Mouse (Mus musculus) heart, embryonic 10.5 days (tissue): ENCODE results near the gene Scn8a. TPM values are rescaled to one million over a fixed set of nuclear protein-coding genes. Genes with fewer than 3 reads are reported as not detected.

Experiments used
- DNase-seq: peaks from one replicate; pipeline ENCODE4 v3.0.0-alpha.2; 2017; ENCODE audit warnings: low spot score
- H3K27ac ChIP-seq: fragments of 300-500 bp; sonication (generic); 2 replicates; pipeline ENCODE4 v1.5.1; 2016; ENCODE audit warnings: mild to moderate bottlenecking
- H3K27me3 ChIP-seq: fragments of 300-500 bp; sonication (generic); 2 replicates; pipeline ENCODE4 v1.6.1; 2016; ENCODE audit warnings: mild to moderate bottlenecking; ENCODE audit not compliant: poor library complexity, insufficient read depth, severe bottlenecking
- H3K36me3 ChIP-seq: fragments of 300-500 bp; sonication (generic); 2 replicates; pipeline ENCODE4 v1.6.1; 2016; ENCODE audit warnings: mild to moderate bottlenecking, moderate library complexity
- H3K4me1 ChIP-seq: fragments of 300-500 bp; sonication (generic); 2 replicates; pipeline ENCODE4 v1.6.1; 2016; ENCODE audit warnings: mild to moderate bottlenecking
- H3K4me3 ChIP-seq: fragments of 300-500 bp; sonication (generic); 2 replicates; pipeline ENCODE4 v1.5.1; 2016; ENCODE audit warnings: mild to moderate bottlenecking, moderate library complexity
- H3K9me3 ChIP-seq: fragments of 300-500 bp; sonication (generic); 2 replicates; pipeline ENCODE4 v1.6.1; 2016; ENCODE audit warnings: mild to moderate bottlenecking, moderate library complexity
- WGBS: fragments of 180-500 bp; shearing (Covaris S2); methylation state at CpG from one replicate; pipeline ENCODE4 v1.1.7; 2016; 5-methylcytosine and 5-hydroxymethylcytosine counted together
- polyA plus RNA-seq: library from polyadenylated mRNA; unstranded; fragments of >200 nt; fragmentation: Nextera tagmentation; extraction: Ambion mirVana; gene quantifications from 2 replicates; pipeline ENCODE4 v1.2.1, GENCODE M21; 2016

Scn8a gene
- polyA plus RNA-seq, 1 experiment from 2014 or later: 2.0 TPM

DNA sequence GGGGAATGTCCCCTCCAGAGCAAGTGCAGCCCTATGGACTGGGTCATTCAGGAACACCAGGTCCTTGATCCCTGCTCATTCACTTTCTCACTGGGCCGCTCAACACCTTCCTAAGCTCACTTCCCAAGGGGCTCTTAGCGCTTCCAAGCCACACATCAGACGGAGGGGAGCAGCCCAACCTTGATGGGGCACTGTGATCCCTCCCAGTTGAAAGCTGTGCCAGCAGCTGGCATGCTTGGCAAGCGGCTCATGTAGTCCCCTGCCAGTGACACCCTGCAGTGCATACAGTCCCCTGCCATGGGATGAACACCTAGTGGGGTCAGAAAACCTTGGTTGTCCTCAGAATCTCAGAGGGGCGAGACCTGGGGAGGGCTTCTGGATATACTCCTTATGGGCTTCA is 204.4 kb downstream of the Scn8a start:
- 0 out of 2 replicates have a peak overlapping the region, but pooled peaks have one; percentile 3 for H3K27ac ChIP-seq
- H3K36me3 ChIP-seq: no peaks in the 10 kb centered on the region
- no peak overlapping the region for H3K4me3 ChIP-seq
- DNase-seq: no peak
- no peaks in the 10 kb centered on the region for H3K9me3 ChIP-seq
- H3K4me1 ChIP-seq: peaks cover 85% of the 10 kb centered on the region
- H3K27me3 ChIP-seq: peaks cover 7% of the 10 kb centered on the region
- 76% methylated on average over 5 of the region's 5 CpGs for WGBS

DNA sequence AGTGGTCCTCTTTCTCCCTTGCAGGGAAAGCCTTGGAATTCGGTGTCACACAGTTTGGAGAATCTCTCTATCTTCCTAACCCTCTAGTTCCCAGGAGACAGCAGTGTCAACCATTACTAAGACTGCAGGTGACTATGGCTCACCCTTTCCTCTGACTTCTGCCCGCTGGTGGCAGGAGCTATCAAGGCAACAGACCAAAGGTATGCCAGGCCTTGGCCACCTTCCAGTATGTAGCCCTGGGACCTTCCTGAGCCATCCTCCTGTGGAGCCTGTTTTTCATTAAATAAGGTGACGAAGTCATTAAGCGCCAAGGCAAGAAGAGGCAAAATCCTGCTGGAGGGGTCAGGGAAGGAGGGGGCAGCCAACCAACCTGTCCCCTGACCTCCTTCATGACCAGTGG is 205.5 kb downstream of the Scn8a start:
- H3K36me3 ChIP-seq: no peaks in the 10 kb centered on the region
- peaks cover 86% of the 10 kb centered on the region for H3K4me1 ChIP-seq
- H3K27ac ChIP-seq: no peak overlapping the region
- WGBS: 75% methylated on average over 4 of the region's 4 CpGs
- no peak for DNase-seq
- H3K4me3 ChIP-seq: no peak overlapping the region
- H3K9me3 ChIP-seq: no peaks in the 10 kb centered on the region
- peaks cover 7% of the 10 kb centered on the region for H3K27me3 ChIP-seq

DNA sequence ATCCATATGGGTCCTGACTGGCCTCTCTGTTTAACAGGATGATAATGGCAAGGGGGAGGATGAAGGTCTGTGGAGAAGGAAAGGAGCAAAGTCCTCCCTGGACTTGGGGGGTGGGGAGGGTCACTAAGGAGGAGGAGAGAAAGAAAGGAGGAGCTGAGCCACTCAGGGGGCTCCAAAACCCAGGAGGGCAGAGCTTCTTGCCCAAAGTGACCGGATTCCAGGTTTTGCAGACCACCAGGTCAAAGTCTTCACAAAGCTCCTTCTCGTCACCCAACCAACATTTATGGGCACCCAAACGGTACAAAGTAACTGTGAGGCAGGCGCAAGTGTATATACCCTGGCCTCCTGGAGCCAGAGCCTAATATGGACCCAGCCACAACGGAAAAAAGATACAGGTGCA is 206.0 kb downstream of the Scn8a start:
- no peaks in the 10 kb centered on the region for H3K36me3 ChIP-seq
- peaks cover 86% of the 10 kb centered on the region for H3K4me1 ChIP-seq
- H3K27me3 ChIP-seq: peaks cover 7% of the 10 kb centered on the region
- peak overlapping the region; percentile 30 for H3K4me3 ChIP-seq
- no peak overlapping the region for H3K27ac ChIP-seq
- no peaks in the 10 kb centered on the region for H3K9me3 ChIP-seq
- DNase-seq: no peak
- 63% methylated on average over 5 of the region's 5 CpGs for WGBS

DNA sequence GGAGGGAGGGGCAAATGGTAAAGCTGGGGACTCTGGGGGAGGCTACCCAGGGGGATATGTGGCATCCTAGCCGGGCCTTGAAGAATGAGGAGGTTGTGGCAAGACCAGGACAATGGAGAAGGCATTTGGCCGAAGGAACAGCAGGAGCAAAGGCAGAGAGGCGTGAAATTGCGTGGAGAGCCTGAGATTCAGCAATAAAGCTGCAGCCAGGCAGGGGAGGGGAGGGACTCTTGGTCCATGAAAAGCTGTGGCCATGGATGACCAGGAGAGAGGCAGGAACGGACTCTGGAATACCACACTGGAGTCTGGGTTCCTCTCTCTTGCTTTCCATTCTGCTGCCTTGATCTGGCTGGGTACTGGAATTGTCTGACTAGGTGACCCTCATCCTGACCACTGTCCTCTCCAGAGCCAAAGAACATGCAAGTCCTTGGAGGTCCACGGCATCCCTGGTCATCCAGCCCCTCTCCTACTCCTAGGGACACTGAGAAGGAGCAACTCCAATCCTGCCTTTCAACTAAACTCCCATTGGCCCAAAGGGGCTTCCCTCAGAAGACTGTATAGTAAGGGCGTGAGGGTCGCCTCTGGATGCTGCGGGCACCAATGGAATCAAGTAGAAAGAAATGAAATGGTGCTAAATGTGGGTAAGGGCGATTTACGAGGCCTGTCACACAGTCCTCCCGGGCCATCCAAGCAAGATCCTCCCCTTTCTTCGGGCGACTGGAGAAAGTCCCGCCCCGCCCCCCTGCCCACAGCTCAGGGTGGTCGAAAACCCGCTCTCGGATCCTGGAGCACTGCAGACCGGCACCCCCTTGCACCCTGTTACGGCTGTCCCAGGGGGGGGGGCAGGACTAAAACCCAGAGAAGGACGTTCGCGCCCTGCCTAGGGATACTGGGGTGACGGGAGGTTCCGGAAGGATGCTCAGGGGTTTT is 206.7 kb downstream of the Scn8a start:
- Histone ChIP-seq H3K36me3 (no peaks in the 10 kb centered on the region), H3K9me3 (no peaks in the 10 kb centered on the region), H3K27ac (peak overlapping the region; percentile 97; the same call in 1 of the 2 replicates), H3K4me1 (peaks cover 86% of the 10 kb centered on the region), H3K4me3 (peak overlapping the region; percentile 98), H3K27me3 (peaks cover 7% of the 10 kb centered on the region)
- no peak for DNase-seq
- WGBS: 10% methylated on average over 26 of the region's 26 CpGs

DNA sequence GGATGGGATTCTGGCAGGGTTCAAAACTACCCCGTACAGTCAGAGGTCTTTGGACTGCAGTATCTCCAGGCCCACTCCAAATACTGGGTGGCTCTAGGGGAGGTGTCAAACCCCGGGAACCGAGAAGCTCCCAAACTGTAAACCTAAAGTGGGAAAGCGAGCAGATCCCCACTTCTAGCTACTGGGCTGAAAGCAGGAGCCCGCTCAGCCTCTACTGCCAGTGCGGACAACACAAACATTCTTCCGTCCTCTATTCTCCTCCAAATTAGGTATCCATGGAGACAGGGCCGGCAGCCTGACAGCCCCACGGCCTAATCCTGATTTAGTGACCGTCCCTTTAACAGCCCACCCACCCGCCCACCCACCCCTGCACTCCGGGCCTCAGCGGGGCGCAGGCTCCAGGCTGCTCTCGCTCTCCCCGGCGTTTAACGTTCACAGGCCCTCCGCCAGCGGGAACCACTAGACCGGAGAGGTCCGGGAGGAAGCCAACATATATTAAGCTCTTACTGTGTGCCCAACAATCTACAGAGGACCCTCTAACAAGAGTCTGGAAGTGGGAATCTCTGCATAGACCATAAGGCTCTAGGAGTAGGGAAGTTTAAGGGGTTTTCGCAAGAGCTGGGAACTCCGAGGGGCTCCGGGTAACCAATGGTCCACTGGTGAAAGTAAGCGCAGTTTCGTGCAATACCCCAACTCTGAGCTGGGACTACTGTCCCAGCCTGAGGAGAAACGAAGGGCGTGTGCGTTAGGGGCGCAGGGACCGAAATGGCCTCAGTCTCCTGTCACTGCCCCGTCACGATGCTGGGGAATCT is 207.5 kb downstream of the Scn8a start:
- Histone ChIP-seq H3K4me3 (peak overlapping the region; percentile 98), H3K36me3 (no peaks in the 10 kb centered on the region), H3K27me3 (peaks cover 7% of the 10 kb centered on the region), H3K9me3 (no peaks in the 10 kb centered on the region), H3K27ac (peak overlapping the region; percentile 97), H3K4me1 (peaks cover 86% of the 10 kb centered on the region)
- WGBS: under 1% methylated on average over 34 of the region's 34 CpGs
- no peak for DNase-seq

DNA sequence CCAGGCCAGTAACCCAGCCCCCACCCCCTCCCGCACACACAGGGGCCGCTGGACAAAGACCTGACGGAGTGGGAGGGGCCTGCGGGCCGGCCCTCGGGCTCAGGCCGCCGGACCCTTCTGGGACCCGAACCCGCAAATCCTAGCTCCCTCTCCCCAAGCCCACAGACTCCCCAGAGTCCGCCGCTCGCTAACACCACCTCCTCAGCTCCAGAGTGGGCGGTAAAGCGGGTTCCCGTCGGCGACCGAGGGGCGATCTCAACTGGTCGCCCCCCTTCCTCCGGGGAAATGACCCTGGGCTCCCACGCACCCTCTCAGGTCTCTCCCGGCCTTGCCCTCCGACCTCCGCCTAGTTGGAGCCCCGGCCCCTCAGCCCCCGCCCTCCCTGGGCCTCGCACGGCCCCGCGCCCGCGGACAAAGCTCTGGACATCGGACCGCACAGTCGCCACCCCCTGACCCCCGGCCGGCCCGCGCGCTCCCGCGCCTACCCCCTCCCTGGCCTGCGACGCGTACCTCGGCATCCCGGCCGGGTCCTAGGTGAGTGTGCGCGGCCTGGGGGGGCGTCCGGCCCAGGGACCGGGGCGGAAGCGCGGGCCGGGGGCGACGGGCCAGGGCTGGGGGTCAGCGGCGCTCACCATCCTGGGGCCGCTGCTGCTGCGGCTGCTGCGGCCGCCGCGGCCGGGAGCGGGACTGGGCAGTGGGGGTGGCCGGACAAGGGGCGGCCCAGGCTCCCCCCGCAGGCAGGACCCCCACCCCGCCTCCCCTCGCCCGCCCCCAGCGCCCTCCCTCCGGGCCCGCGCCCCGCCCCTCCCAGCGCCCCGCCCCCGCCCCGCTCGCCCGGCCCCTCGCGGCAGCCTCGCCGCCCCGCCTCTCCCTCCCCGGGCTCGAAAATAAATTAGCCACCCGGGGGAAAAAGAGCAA is 208.4 kb downstream of the Scn8a start, which contains the start of gene Fignl2:
Gene Fignl2, minus strand, starts transcription at position 755 of the 918 bp plus-strand sequence.
- Histone ChIP-seq H3K36me3 (no peaks in the 10 kb centered on the region), H3K27ac (peak within 1 kb of the TSS; percentile 97), H3K27me3 (peaks cover 7% of the 10 kb centered on the region), H3K4me3 (peak within 1 kb of the TSS; percentile 98), H3K4me1 (peaks cover 81% of the 10 kb centered on the region), H3K9me3 (no peaks in the 10 kb centered on the region)
- DNase-seq: no peak
- under 1% methylated on average over 81 of the region's 96 CpGs for WGBS

DNA sequence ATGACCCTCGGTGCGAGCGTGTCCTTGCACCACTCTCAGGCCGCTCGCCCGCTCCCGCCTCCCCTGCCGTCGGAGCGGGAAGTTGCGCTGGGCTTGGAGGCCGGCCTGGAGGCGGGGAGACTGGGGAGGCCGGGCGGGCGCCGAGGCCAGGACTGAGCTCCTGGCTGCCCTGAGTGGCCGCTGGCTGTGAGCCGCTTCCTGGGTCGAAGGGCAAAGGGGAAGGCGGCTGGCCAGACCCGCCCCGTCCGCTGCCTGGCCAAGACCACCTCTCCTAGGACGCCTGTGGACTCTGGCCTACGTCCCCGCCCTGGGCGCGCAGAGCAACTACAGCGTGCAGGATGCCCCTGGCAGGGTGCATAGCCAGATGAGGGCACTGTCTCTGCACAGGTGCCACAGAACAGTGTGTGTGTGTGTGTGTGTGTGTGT is 209.1 kb downstream of the Scn8a start:
- H3K9me3 ChIP-seq: no peaks in the 10 kb centered on the region
- under 1% methylated on average over 28 of the region's 30 CpGs for WGBS
- H3K36me3 ChIP-seq: no peaks in the 10 kb centered on the region
- DNase-seq: peak; percentile 90
- H3K27ac ChIP-seq: peak overlapping the region; percentile 97
- H3K4me1 ChIP-seq: peaks cover 77% of the 10 kb centered on the region
- H3K27me3 ChIP-seq: peaks cover 7% of the 10 kb centered on the region
- peak overlapping the region; percentile 98 for H3K4me3 ChIP-seq

DNA sequence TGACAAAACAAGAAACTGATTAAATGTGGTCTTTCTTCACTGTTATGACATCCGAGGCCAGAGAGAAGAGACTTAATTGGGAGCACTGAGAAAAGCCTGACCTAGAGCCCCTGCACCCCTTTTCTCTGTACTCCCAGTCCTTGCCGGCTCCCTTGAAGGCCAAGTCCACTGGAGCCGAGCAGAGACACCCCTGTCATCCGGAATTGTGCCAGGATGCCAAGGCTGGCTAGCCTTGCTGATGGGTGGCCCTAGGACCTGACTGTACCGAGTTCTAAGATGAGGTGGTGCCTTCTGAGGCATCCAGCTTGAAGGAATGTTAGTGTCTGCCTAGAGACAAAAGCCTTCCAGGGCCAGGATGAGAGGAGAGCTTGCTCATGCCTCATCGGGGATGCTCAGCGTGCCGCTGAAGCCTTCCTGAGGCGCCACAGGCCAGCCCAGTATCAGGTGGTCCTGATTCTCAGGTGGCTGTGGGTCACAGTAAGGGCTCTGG is 210.4 kb downstream of the Scn8a start:
- H3K27me3 ChIP-seq: peaks cover 7% of the 10 kb centered on the region
- H3K9me3 ChIP-seq: no peaks in the 10 kb centered on the region
- no peak overlapping the region for H3K4me3 ChIP-seq
- H3K27ac ChIP-seq: peak overlapping the region; percentile 56; the same call in 1 of the 2 replicates
- peaks cover 74% of the 10 kb centered on the region for H3K4me1 ChIP-seq
- DNase-seq: no peak
- WGBS: 80% methylated on average over 9 of the region's 9 CpGs
- no peaks in the 10 kb centered on the region for H3K36me3 ChIP-seq

DNA sequence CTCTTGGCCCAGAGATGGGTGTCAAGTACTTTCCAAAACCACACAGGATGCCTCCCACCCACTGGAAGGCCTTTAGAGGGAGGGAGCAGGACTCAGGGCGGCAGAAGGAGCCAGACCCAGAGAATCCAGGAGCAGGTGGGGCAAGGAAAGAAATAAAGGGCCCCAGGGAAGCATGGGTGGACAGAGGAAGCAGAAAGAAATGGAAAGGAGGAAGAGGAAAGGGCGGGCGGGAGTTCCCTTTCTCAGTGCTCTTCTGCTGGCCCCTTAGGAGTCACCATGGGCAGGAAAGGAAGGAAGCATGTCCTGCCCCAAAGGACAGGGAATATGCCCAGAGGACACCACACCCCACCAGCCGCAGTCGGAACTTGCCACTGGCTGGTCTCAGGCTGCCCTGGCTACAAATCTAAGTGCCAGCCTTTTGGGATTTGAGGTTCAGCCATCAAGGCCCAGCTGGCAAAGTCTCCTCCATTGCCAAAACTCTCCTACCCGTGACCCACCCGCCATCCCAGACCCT is 211.4 kb downstream of the Scn8a start:
- WGBS: 67% methylated on average over 7 of the region's 7 CpGs
- Histone ChIP-seq H3K4me1 (peaks cover 67% of the 10 kb centered on the region), H3K36me3 (no peaks in the 10 kb centered on the region), H3K27ac (peak overlapping the region; percentile 62; the same call in 1 of the 2 replicates), H3K4me3 (no peak overlapping the region), H3K27me3 (peaks cover 7% of the 10 kb centered on the region), H3K9me3 (no peaks in the 10 kb centered on the region)
- no peak for DNase-seq

DNA sequence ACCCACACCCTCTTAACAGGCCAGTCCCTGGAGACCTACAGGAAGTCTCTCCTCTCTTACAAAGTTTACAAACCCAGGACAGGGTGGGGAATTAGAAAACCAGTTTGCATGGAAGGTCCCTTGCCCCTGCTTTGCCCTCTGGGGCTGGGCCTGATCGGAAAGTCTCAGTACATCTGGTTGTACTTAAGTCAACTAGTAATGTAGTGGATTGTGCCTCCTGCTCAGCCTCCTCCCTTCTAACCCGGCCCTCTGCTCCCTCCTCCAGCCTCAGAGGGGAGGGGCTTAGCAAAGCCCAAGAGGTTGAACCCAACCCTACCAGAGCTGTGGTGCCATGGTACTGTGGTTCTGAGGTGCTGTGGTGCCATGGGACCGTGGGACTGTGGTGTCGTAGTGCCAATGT is 212.6 kb downstream of the Scn8a start:
- Histone ChIP-seq H3K36me3 (no peaks in the 10 kb centered on the region), H3K27me3 (no peaks in the 10 kb centered on the region), H3K4me1 (peaks cover 56% of the 10 kb centered on the region), H3K4me3 (no peak overlapping the region), H3K27ac (peak overlapping the region; percentile 59), H3K9me3 (no peaks in the 10 kb centered on the region)
- DNase-seq: no peak
- WGBS: 46% methylated on average over 4 of the region's 4 CpGs

DNA sequence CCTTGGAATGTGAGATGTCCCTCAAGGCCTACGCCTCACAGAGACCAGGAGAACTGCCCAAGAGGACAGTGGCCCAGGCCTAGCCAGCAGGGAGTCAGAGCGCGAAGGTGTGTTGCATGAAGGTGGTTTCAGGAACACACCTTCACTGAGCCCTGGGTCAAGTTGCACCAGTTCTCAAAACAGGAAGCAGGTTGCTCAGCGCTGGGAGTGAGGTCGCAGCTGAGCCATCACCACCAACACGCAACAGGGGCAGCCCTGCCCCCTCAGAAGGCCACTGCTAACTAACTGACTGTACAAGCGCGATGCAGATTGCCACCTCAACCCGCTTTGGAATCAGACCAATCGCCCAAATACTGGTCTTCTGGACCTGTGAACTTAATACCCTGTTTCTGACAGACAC is 214.8 kb downstream of the Scn8a start:
- H3K4me3 ChIP-seq: no peak overlapping the region
- no peak overlapping the region for H3K27ac ChIP-seq
- 60% methylated on average over 10 of the region's 10 CpGs for WGBS
- H3K27me3 ChIP-seq: no peaks in the 10 kb centered on the region
- no peaks in the 10 kb centered on the region for H3K36me3 ChIP-seq
- no peak for DNase-seq
- H3K9me3 ChIP-seq: no peaks in the 10 kb centered on the region
- peaks cover 33% of the 10 kb centered on the region for H3K4me1 ChIP-seq

DNA sequence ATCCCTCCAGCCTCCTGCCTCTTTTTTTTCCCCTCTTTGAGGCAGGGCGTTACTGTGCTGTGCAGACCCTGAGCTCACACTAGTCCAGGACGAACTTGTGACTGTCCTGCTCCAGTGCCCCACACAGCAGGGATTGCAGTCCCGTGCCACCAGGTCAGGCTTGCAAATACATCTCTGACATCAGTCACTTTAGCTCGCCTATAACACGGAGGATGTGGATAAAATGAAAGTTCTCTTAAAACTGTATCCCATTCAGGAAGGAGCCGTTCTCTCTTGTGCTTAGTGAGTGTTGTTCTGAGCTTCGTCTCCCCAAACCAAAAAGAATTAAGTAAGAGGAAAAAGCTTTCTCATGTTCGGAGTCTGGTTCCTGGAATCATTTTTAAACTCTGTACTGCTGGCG is 216.8 kb downstream of the Scn8a start:
- Histone ChIP-seq H3K27me3 (no peaks in the 10 kb centered on the region), H3K4me1 (peaks cover 14% of the 10 kb centered on the region), H3K36me3 (no peaks in the 10 kb centered on the region), H3K9me3 (no peaks in the 10 kb centered on the region), H3K27ac (no peak overlapping the region), H3K4me3 (no peak overlapping the region)
- no peak for DNase-seq
- 76% methylated on average over 9 of the region's 9 CpGs for WGBS
